Comparison of ENCODE assay signal across 25 mouse cellular contexts in the genomic region with DNA sequence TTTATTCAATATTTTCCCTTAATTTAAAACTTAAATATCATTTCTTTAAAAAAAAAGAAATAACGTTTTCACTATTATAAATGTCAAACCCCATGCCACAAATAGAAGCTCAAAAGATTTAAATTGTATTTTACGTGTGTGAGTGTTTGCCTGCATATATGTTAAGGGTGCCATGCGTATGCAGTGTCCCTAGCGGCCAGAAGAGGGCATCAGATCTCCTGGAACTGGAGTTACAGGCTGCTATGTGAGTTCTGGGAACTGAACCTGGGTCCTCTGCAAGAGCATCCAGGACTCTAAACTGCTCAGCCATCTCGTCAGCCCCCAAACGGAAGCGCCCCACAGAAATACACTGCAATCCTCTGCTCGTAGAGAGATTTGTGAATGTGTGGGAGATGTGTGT.
A peak's percentile ranks its signal among the peaks of the same experiment; 100 is the strongest.
DNase-seq lines count a peak whose midpoint lies in the region; TF ChIP-seq lines count a peak whose summit lies in the region.
"Had no signal": no experiment of that assay in that cellular context is flagged by ENCODE, and none has a peak within 500 bp of the region (broad histone marks: within the 10 kb centered on the region; RNA-seq: fewer than 3 reads in every experiment).

No protein-coding gene starts in this region.

- H3K4me1 ChIP-seq in hindbrain, embryonic 10.5 days (replicated peaks), result no peaks in the 10 kb centered on the region
- H3K4me1 ChIP-seq: embryonic facial prominence, embryonic 12.5 days; embryonic facial prominence, embryonic 15.5 days; heart, embryonic 10.5 days; heart, embryonic 13.5 days had no signal

- no peak for TF ChIP-seq POLR2A in brain, embryonic 14.5 days (IDR thresholded peaks at IDR 0.05; ENCODE audit: borderline replicate concordance, extremely low read depth, insufficient read depth, insufficient read length, poor library complexity, severe bottlenecking)

- no peak for DNase-seq in layer of hippocampus, adult 2 months (ENCODE audit: low spot score in 2 of 2)
- DNase-seq in layer of hippocampus, adult 11-12 months (ENCODE audit: low spot score), result no peak
- peak; percentile 11 for DNase-seq in thymus, postnatal 4 days
- DNase-seq in thymus, postnatal 10 days (ENCODE audit: low spot score in 2 of 2), result no peak
- DNase-seq in ES-CJ7 (ENCODE audit: low read depth, low spot score), result peak; percentile 38
- DNase-seq in brain, embryonic 14.5 days (ENCODE audit: low read depth), result no peak
- no peak for DNase-seq in hindbrain, embryonic 10.5 days (ENCODE audit: low spot score)
- no peak for DNase-seq in cerebellum, postnatal 4 days (ENCODE audit: low spot score in 2 of 2)
- DNase-seq: adrenal gland, postnatal 10 days; adrenal gland, postnatal 36 days; cerebellum, adult 11 months; cerebellum, adult 2 months; cerebellum, postnatal 10 days; cerebellum, postnatal 36 days; gastrocnemius, postnatal 10 days; gastrocnemius, postnatal 36 days; heart, adult 2 months; heart, postnatal 14 days; heart, postnatal 4 days had no signal

- H3K27ac ChIP-seq in layer of hippocampus, adult 2 months, result no peak overlapping the region
- H3K27ac ChIP-seq in hindbrain, embryonic 10.5 days, result no peak overlapping the region
- H3K27ac ChIP-seq: embryonic facial prominence, embryonic 12.5 days; embryonic facial prominence, embryonic 15.5 days; heart, adult 2 months; heart, embryonic 10.5 days; heart, embryonic 13.5 days; hindbrain, embryonic 12.5 days; hindbrain, embryonic 15.5 days had no signal

- H3K36me3 ChIP-seq in hindbrain, embryonic 10.5 days, result no peaks in the 10 kb centered on the region
- H3K36me3 ChIP-seq: embryonic facial prominence, embryonic 12.5 days; embryonic facial prominence, embryonic 15.5 days; heart, embryonic 10.5 days; heart, embryonic 13.5 days; hindbrain, embryonic 12.5 days; hindbrain, embryonic 15.5 days had no signal

- H3K27me3 ChIP-seq in hindbrain, embryonic 10.5 days (ENCODE audit: insufficient read depth, poor library complexity, severe bottlenecking), result no peaks in the 10 kb centered on the region
- H3K27me3 ChIP-seq: embryonic facial prominence, embryonic 12.5 days; embryonic facial prominence, embryonic 15.5 days; heart, embryonic 13.5 days; hindbrain, embryonic 12.5 days; hindbrain, embryonic 15.5 days had no signal

- WGBS in hindbrain, embryonic 10.5 days, result 90% methylated on average over 8 of the region's 8 CpGs

- H3K9me3 ChIP-seq in hindbrain, embryonic 10.5 days, result peaks cover 3% of the 10 kb centered on the region; the same call in 1 of the 2 replicates
- H3K9me3 ChIP-seq: embryonic facial prominence, embryonic 12.5 days; embryonic facial prominence, embryonic 15.5 days; heart, embryonic 10.5 days; heart, embryonic 13.5 days; hindbrain, embryonic 15.5 days had no signal

- no peak overlapping the region for H3K4me3 ChIP-seq in layer of hippocampus, adult 2 months
- no peak overlapping the region for H3K4me3 ChIP-seq in hindbrain, embryonic 10.5 days
- H3K4me3 ChIP-seq: embryonic facial prominence, embryonic 12.5 days; embryonic facial prominence, embryonic 15.5 days; heart, adult 2 months; heart, embryonic 10.5 days; heart, embryonic 13.5 days; hindbrain, embryonic 12.5 days; hindbrain, embryonic 15.5 days had no signal

- peak; percentile 34 for TF ChIP-seq CTCF in layer of hippocampus, adult 2 months (conservative IDR thresholded peaks at IDR 0.05)
- TF ChIP-seq CTCF in brain, embryonic 14.5 days (IDR thresholded peaks at IDR 0.05; ENCODE audit: borderline replicate concordance, extremely low read depth, insufficient read depth, insufficient read length), result 0 out of 2 replicates have a peak, but pooled peaks have one; percentile 2

Comparison
In these comparisons a context has a peak if more than half of its experiments do, and no peak if none do; other contexts are left out.
1. DNase-seq: peak in thymus, postnatal 4 days (single experiment) and ES-CJ7 (single experiment); none in layer of hippocampus, adult 2 months (0 of 2), layer of hippocampus, adult 11-12 months (single experiment), thymus, postnatal 10 days (0 of 2), brain, embryonic 14.5 days (single experiment), hindbrain, embryonic 10.5 days (single experiment) and cerebellum, postnatal 4 days (0 of 2).